Mouse (Mus musculus) B cell, adult 2 months (primary cell): ENCODE data around the gene Zfp740.
A peak's percentile ranks its signal among the peaks of the same experiment; 100 is the strongest.
"Not testable (repeated sequence)": the region's sequence is repeated elsewhere in the genome, so short reads cannot be mapped to it uniquely, and the experiment has no call there.

Experiments used
- DNase-seq, 2 experiments: peaks; one replicate each; pipeline ENCODE4 v3.0.0; 2022

Zfp740 gene

DNA sequence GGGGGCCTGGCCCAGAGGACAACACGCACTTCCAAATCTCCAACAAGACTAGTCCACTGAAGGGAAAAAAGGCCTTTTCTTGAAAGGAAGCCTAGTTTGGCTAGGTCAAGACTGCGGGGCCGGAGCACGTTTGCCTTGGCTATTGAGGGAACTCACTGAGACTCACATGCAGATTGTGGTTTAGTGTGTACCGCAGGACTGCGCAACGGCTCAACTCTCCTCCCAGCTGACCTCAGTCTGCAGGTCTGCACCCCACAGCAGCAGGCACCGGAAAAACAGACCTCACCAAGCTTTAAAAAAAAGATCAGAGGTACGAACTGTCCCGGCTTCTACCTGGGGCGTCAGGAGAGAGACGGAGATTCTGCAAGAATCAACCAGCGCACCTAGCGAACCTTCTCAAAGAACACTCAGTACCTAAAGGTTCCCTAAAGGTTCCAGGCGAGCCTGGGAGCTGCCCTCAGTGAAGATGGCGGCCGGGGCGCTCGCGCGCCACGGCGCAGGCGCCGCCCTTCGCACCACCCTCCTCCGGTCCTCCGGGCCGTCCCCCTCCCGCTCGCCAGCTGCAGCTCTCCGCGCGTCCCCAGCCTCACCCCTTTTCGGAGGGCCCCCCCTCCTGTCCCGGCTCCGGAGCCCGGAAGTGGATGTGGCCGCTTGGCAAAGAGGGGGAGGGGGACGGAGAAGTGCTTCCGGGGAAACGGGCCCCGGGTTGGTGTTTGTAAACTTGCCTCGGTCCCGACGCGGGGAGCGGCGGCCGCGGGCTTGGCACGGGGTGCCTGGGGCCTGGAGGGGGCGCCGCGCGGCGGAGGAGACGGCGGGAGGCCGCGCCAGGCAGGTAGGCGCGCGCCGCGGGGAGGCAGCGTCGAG, at the start of gene Zfp740:
TSS of gene Zfp740 (plus strand) at position 279 of the 864 bp plus-strand sequence.
- peak; percentile 87 for DNase-seq

DNA sequence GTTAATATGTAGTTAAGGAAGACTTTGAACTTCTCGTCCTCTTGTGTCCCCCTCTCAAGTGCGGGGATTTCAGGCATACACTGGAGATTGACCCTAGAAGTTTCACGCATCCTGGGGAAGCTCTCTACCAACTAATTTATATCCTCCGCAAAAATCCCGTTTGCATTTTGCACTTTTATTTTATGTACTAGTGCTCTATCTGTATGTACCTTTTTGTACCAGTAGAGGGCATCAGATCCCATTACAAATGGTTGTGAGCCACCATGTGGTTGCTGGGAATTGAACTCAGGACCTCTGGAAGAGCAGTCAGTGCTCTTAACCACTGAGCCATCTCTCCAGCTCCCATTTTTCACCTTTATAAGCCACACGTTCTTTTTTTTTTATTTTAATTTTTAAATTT, 48.0 kb upstream of the Zfp740 start:
- not testable (repeated sequence) for DNase-seq

DNA sequence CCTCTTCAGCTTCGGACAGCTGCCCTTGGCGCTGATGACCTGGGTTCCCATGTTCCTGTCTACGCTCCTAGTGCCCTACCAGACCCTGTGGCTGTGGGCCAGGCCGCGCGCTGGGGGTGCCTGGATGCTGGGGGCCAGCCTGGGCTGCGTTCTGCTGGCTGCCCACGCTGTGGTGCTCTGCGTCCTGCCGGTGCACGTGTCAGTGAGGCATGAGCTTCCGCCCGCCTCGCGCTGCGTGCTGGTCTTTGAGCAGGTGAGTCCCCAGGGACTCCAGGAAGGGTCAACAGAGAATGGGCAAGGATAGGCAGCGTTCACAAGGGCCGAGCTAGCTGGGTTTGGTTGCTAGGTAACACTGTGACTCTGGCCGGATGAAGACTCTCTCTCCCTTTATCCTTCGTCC, 46.2 kb upstream of the Zfp740 start:
- no peak for DNase-seq

DNA sequence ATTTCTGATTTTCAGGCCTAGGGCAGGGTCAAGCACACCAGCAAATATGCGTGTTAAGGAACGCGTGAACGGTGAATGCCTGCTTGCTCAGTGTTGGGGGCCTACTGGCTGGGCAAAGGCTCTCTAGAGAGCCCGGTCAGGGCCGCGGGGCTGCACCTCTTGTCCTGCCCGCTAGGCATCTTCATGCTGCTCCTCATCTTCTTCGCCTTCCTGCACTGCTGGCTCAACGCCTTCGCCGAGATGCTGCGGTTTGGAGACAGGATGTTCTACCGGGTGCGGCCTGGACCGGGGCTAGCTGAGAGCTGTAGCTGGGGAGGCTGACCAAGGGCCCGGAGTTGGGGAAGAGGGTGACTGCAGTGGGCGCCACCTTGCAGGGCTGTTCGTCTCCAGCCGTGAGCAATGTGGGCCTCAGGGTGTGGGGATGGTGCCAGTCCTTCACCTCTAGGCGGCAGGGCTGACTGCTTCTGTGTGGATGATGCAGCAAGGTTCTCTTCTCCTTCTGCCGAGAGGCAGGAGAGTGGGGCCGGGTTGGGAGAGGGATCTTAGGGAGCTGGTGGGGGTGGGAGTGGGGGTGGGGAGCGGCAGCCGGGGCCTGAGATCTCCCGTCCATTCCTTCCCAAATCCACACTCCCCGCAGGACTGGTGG, 42.5 kb upstream of the Zfp740 start:
- no peak for DNase-seq

DNA sequence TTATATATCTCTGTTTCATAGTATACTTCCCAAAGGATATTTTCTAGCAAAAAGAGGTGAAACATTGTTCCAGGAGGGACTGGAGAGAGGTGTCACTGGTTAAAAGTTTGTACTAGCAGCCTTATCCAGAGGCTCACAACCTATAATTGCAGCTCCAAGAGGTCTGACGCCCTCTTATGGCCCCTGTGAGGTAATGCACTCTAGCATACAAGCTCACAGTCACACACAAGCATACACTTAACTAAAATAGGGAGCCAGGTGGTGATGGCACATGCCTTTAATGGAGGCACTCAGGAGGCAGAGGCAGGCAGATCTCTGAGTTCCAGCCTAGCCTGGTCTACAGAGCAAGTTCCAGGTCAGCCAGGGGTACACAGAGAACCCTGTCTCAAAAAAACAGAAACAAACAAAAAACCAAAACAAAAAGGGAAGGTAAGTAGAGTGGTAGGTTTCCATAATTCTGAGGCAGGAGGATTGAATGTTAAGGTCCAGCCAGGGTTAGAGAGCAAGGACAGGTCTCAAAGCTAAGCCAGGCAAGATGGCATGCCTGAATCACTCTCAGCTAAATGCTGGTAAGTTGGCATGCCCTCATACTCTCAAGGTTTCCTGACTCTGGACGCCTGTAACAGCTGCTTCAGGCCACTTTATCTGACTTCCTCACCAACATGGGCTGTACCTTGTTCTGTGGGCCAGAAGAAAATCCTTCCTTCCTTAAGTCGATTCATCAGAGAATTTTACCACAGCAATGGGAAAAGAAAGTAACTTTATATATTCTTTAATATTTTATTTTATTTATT, 39.0 kb upstream of the Zfp740 start:
- DNase-seq = no peak

DNA sequence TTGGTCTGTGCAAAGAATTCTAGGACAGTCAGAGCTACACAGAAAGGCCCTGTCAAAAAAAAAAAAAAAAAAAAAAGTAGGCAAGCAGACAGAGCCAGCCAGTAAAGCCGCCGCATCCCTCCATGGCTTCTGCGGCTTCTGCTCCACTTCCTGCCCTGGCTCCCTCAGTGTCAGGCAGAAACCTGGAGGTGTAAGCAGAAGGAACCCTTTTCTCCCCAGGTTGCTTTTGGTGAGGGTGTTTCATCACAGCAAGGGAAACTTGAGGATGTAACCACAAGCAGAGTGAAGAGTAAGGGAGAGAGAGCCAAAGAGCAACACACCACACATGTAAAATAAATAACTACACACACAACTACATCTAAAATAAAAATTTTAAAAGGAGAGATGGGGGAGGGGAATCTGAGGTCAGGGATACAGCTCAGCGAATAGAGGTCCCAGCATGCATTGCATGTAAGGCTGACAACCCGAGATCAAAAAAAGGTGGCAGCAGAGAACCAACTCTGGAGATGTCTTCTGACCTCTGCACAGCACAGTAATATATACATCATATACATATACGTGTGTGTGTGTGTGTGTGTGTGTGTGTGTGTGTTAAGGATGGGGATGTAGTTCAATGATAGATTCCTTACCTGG, 37.5 kb upstream of the Zfp740 start:
- DNase-seq = no peak

DNA sequence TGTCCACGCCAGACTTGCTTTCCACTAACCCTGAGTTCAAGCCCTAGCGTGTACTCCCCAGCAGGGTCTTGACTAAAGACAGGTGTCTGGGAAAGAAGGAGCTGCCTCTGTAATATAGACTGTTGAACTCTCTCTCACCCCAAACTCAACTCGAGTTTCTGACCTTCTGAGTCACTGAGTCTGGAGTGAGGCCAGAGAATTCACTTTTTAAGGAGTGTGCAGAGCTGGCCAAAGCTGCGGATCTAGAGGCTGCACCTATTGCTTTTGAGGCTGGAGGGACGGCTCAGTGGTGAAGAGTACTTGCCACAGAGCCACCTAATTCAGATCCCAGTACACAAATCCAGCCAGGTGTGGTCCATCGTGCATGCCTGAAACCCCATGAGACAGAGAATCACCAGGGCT, 35.4 kb upstream of the Zfp740 start:
- no peak for DNase-seq

DNA sequence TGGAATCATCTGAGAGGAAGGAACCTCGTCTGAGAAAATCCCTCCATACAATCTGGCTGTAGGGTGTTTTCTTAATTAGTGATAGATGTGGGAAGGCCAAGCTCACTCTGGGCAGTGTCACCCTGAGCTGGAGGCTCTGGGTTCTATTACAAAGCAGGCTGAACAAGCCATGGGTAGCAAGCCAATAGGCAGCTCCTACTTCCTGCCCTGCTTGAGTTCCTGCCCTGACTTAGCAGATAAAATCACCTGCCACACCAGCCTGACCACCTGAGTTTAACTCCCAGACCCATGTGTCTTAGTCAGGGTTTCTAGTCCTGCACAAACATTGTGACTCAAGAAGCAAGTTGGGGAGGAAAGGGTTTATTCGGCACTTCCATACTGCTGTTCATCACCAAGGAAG, 34.0 kb upstream of the Zfp740 start:
- no peak for DNase-seq

DNA sequence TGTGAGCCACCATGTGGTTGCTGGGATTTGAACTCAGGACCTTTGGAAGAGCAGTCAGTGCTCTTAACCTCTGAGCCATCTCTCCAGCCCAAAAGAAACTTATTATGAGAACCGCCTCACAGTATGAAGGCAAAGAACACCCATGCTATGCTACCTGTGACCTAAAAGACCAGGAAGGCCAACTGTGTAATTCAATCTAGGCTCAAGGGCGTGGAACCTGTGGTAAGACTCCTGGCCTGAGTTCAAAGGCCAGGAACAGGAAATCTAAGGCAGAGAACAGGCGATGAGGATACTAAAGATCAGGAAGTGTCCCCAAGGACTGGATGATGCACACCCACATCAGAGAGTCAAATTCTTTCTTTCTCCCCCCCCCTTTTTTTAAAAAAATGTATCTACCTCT, 29.5 kb upstream of the Zfp740 start:
- no peak for DNase-seq

DNA sequence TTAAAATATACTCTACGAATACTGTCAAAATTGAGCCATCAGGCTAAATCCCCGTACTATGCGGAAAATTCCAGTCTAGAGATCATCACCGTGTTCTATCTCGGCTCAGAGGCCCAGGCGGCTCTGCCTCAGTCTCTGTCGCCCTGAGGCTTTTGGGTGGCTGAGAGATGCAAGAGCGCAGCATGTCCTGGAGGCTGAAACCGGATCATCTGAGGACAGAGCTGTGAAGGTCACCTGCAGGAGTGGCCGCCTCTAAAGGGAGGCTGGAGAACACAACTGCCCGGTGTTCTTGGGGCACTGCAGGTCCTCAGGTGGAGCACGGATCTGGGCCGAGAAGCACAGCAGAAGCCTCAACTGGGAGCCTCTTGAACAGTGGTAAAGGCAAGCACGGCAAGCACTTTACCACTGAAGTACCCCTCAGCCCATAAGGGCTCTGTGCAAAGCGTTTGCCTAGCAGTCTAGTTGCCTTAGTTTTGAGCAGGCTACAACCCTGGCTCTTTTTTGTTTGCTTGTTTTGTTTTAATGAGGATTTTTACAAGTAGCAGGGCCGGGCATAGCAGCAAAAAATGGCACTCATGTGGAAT, 27.2 kb upstream of the Zfp740 start:
- no peak for DNase-seq

DNA sequence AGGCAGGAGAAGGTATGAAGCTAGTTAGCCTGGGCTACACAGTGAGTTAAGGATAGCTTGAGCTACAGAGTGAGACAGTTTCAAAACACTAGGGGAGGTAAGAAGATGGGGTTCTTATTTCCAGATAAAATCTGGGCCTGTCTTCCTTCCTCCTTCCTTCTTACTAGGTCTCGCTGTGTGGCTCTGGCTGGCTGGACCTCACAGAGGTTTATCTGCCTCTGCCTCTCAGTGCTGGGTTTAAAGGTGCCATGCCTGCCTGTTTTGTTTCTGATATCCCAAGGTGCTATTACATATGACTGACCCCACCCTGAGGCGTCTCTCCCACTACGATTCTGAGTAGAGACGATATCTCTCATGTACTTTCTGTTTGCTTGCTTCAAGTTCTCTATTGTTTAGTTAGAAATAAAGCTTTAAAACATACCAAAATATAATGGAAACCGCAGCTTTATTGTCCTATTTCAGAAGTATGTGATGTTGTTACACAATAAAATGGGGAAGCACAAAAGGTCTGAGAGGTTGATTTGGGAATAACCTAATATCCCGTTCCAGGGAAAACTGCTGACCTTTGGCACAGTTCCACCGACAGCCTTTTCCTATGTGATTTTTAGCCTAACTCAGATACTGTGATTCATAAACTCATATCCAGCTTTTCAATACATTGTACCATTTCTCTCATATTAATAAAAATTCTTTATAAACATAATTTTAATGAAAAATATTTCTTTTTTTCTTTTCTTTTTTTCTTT, 26.3 kb upstream of the Zfp740 start:
- no peak for DNase-seq

DNA sequence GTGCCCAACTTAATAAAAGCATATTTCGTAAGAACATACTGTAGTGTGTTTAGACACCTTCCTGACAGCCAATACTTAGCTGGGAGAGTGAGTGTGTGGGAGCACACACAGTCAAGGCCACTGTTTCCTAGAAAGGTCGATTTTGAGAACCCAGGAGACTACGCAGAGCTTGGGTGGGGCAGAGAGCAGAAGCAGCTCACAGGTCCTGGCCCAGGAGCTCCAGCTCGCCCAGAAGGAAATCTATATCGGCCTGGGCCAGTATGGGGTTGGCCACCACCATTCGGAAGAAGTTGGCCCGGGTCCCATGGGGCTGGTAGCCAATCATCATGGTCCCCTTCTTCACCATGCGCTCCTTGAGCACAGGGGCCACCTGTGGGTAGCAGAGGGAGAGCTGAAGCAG, 25.6 kb upstream of the Zfp740 start:
- DNase-seq = no peak

DNA sequence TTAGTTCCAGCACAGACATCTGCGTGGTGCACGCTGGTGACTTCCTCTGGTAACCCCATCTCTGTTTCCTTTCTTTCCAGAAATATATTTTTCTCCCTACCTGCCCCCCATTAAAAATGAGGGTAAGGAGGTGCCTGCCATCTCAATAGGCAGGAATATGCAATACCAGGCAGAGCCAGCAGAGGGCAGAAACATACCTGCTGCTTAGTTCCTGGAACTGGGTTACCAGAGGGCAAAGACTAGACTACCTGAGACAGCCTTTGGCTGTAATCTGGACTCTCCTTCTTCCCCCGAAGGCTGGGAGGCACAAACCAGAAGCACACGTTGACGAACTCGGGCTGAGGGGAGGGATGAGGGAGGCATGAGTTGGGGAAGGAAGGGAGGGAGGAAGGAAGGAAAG, 24.8 kb upstream of the Zfp740 start:
- peak; percentile 91 for DNase-seq

DNA sequence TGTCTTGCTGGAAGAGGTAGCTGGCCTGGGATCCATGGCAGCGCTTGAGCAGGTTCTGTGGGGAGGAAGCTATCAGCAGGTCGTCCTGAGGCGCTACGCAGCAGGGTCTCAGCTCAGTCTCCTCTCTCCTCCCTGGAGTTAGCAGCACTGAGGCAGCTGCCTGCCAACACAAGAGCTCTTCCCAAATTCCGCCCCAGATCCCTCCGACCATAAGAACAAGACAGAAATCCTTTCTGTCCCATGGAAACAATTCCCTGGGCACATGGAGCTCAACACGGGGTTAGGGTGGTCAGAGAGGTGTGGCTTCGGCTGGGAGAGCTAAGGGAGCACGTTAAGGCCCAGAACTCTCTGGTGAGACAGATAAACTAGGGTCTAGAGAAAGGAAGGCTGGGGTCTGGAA, 23.9 kb upstream of the Zfp740 start:
- DNase-seq = no peak

DNA sequence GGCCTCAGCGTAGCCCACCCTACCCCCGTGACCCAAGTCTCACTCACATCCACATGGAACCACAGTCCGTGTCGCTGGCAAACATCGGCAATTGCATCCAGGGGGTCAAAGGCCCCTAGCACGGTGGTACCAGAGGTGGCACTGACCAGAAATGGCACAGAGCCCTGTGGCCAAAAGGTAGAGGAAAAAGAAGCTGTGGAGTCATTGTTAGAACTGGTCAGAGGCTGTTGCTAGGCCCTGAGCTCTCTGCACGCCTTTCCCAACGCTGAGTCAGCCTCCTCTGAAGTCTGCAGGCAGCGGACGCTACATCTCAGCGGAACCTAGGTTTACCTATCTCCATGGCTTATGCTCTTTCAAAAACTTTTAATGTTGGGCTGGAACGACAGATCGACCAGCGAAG, 23.1 kb upstream of the Zfp740 start:
- no peak for DNase-seq

DNA sequence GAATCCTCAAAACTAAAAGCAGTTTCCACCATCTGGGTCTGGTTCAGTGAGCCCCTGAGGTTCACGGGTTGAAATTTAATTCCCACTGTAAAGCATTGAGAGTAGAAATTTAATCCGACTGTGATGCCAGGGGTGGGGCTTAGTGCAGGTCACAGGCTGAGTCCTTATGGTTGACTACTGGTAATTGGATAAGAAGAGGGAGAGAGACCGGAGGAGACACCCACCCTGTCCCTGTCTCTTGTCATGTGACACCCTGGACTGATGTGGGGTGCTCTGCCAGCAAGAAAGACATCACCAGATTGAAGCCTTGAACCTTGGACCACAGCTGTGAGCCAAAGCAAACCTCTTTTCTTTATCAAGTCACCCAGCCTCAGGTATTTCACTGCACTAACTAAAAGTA, 20.0 kb upstream of the Zfp740 start:
- DNase-seq = no peak

DNA sequence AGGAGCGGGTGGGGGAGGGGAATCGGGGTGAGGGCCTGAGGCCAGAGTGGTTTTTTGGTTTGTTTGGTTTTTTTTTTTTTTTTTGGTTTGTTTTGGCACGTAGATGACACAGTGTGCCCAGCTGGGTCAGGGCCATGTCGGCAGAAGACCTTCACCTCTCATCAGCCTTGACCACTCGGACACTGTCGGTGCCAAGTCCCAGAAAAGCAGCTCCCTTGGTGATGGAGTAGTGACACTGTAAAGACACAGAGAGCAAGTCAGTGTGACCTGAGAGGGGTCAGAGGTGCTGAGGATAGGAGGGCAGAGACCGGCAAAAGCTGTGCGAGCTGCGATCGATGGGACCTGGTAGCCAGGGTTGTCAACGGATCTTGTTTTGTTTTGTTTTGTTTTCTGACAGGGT, 16.8 kb upstream of the Zfp740 start:
- DNase-seq = no peak

DNA sequence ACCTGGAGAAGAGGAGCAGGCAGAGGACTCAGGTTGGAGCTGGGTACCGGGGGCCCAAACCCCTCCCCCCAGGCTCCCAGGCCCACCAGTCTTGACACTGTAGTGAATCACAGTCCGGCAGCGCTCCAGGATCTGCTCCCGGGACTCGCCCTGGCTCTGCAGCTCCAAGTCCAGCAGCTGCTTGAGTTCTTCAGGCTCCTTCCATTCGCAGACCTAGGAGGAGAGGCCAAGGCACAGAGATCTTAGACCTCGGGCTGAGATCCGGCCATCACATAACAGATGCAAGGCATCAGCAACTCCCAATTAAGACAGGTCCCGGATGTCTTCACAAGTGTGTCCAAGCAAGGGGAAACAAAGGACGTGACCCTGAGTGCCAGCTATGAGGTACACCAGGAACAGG, 15.0 kb upstream of the Zfp740 start:
- no peak for DNase-seq

DNA sequence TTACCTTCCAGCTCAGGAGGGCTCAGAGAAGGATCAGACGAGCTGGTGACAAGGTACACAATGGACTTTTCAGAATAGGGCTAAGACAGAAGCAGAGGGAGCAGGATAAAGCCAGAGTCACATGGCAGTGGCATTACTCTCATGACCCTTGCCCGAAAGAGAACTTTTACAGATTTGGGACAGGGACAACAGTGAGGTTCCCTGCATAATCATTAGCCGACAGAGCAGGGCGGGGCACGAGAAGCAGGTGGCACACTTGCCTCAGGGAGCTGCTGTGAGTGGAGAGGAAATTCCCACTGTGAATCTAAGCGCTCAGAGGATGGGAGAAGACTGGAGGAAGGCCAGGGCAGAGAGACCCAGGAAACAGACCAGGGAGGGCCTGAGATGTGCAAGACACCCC, 14.2 kb upstream of the Zfp740 start:
- no peak for DNase-seq

DNA sequence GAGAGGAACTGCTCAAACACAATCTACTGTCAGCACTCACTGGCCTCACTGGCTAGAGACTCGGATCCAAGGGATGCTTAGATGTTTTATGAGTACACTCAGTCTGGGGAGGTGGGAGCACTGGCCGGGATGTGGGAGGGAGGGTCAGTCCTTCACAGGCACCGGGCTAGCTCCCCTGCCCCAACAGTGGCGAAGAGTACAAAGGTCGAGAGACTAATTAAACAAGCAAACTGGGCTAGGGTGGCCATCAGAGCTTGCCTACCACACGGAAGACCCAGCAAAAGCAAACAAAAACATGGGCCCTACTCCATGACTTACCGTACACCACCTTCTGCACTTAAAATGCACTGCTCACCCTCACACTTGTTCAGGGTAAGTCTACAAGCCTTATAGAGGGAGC, 11.3 kb upstream of the Zfp740 start:
- DNase-seq = no peak

DNA sequence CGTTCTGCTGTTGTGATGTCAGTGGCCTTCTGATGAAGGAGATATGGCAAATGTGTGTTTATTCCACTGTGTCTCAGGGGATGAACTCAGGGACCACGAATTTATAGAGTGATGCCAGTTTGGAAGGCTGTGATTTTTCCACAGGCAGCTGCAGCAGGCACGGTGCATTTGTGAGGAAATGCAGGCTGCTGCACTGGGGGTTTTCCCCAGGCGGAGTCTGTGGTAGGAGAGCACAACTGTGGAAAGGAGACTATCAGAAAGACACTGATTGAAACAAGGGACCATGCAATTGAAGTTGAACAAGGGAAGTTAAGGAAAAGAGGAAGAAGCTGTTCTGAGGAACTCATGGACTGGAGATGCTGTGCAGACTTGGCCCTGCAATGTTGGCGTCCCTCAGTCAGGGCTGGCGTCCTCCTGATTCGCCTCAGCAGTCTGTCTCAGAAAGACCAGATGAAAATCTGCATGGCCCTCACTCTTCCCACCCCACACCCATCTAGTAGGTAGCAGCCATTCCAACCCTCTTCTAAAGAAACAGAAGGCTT, 10.7 kb upstream of the Zfp740 start:
- no peak for DNase-seq

DNA sequence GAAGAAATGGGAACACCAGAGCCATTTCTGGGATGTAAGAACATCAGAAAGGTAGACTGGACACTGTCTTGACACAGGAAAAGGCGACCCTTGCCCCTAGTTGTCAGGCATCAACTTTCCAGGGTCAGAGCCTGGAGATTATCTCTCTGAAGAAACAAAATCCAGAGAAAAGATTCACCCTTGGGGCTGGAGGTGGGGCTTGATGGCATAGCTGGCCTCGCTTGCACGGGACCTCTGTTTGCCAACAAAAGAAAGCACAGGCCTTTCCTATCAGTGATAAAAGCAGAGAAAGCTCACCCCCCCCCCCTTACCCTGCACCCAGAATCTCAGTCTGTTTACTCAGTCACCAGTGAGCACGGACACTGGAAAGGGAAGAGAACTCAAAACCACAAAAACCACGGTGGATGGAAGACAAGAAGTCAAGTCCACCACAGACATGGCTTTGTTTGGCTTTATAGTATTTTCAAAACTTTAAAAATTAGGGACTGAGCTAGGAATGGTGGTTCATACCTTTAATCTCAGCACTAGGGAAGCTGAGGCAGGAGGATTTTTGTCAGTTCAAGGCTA, 10.1 kb upstream of the Zfp740 start:
- no peak for DNase-seq
